Comparison of ENCODE assay signal across 8 mouse cellular contexts in genomic region chr19:29521637-29522435, GRCm38 (mm10). TPM values are rescaled to one million over a fixed set of nuclear protein-coding genes. Genes with fewer than 3 reads are reported as not detected.
DNase-seq lines count a peak whose midpoint lies in the region; ATAC-seq lines count a peak whose summit lies in the region.

Gene Ric1 (plus strand): TSS chr19:29522282.

- DNase-seq in adrenal gland, adult 8-10 months: peak; percentile 85
- peak; percentile 74 for DNase-seq in embryo, embryonic 11.5 days (ENCODE audit: low read depth, low spot score)
- DNase-seq in gastrocnemius, postnatal 4 days (ENCODE audit: low spot score in 2 of 2): peak; percentile 87 to 91
- DNase-seq in left cerebral cortex, postnatal 25 days (ENCODE audit: low spot score in 2 of 2): peak; percentile 86 to 93
- peak; percentile 87 for DNase-seq in mesoderm, embryonic 11.5 days (ENCODE audit: low read depth, low spot score)
- DNase-seq in right cerebral cortex, postnatal 25 days: peak; percentile 92
- DNase-seq in urinary bladder, postnatal 36 days (ENCODE audit: low spot score in 2 of 2): peak; percentile 84 to 85

- H3K27me3 ChIP-seq in intestine, embryonic 15.5 days (replicated peaks): no peaks in the 10 kb centered on the region

- H3K9ac ChIP-seq in intestine, embryonic 15.5 days: peak within 1 kb of the TSS; percentile 91

- intact Hi-C loops in left cerebral cortex, postnatal 25 days (cut with DNase I): no loop called here

- 0 out of 2 replicates have a peak, but pooled peaks cover 4% of the 10 kb centered on the region for H3K4me1 ChIP-seq in intestine, embryonic 15.5 days (replicated peaks)

- H3K9me3 ChIP-seq in intestine, embryonic 15.5 days: no peaks in the 10 kb centered on the region

- no peaks in the 10 kb centered on the region for H3K36me3 ChIP-seq in intestine, embryonic 15.5 days

- H3K27ac ChIP-seq in intestine, embryonic 15.5 days: peak within 1 kb of the TSS; percentile 93

- under 1% methylated on average over 80 of the region's 80 CpGs for WGBS in intestine, embryonic 15.5 days

- peak within 1 kb of the TSS; percentile 70 for H3K4me2 ChIP-seq in intestine, embryonic 15.5 days (replicated peaks)

- peak within 1 kb of the TSS; percentile 96 for H3K4me3 ChIP-seq in intestine, embryonic 15.5 days (replicated peaks)

- peak; percentile 99 for ATAC-seq in intestine, embryonic 15.5 days

RNA-seq across cellular contexts. Expression of gene Ric1, which starts in this region (rescaled TPM):
- 10 to 100 TPM; 27.0 to 31.7 (median 29.5) TPM for total RNA-seq in adrenal gland, adult 8-10 months (2022)
- 10 to 100 TPM; 34.2 to 40.2 TPM for total RNA-seq in gastrocnemius, postnatal 4 days (2021)
- polyA plus RNA-seq in intestine, embryonic 15.5 days (2015; fragmentation: Nextera tagmentation; extraction: Ambion mirVana): 11.9 and 12.3 TPM in 2 replicates
- total RNA-seq in left cerebral cortex, postnatal 25 days (2021): 10 to 100 TPM; 36.6 to 37.1 TPM

Comparison
In these comparisons a context has a peak if more than half of its experiments do, and no peak if none do; other contexts are left out.
1. Peak in every context shown above with its lines: DNase-seq, ATAC-seq, H3K4me3 ChIP-seq and H3K27ac ChIP-seq.